Mouse (Mus musculus) urinary bladder, postnatal 4 days (tissue): ENCODE data around the gene Plekhm2.

Source experiments
- DNase-seq, 2 experiments: peaks; one replicate each; pipeline ENCODE4 v3.0.0; 2021 to 2022; ENCODE audit warnings: low spot score in 2 of 2

Gene Plekhm2

GRCm38 (mm10) chr4:141663122-141663931 lies 1.4 kb downstream of the Plekhm2 start:
- DNase-seq, result no peak

- no peak for DNase-seq
These were observed 3.8 kb downstream of the Plekhm2 start for GRCm38 (mm10) chr4:141660884-141661283.

GRCm38 (mm10) chr4:141659739-141660138 lies 5.0 kb downstream of the Plekhm2 start:
- no peak for DNase-seq

- DNase-seq, result no peak
These were observed 5.7 kb downstream of the Plekhm2 start for GRCm38 (mm10) chr4:141658846-141659484.

- DNase-seq, result no peak
These were observed 7.8 kb downstream of the Plekhm2 start for GRCm38 (mm10) chr4:141656932-141657331.

- DNase-seq, result peak in 1 of 2 experiments; percentile 64
These were observed 8.6 kb downstream of the Plekhm2 start for GRCm38 (mm10) chr4:141655908-141656608.

DNA sequence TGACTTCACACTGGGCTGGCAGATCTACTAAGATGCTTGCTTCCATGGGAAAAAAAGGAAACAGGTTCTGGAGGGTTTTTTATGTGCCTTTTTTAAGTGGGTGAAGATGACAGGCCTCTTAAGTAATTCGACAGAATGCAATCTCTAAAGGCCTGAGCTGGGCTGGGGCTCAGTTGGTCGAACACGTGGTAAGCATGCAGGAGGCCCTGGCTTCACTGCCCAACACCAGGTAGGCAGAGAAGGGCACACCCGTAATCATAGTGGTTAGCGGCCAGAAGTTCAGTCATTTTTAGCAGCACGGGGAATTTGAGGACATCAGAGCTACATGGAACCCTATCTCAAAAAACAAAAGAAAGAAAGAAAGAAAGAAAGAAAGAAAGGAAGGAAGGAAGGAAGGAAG lies 10.2 kb downstream of the Plekhm2 start:
- no peak for DNase-seq

DNA sequence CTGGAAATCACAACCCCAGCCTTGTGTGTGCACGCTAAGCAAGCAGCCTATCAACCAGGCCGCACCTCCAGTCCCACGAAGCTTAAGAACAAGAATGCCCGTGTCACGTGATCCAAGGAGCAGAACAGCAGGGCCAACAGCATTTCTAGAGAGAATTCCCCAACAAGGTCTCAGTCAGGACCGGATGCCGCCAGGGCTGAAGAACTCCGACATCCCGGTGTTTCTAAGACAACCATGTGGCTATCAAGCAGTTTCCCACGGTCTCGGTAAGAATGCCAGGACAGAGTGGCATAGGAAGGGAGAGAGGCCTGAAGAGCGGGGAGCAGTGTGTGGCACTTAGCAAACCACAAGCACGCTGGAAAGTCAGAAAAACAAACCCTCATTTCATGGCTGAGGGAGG lies 10.9 kb downstream of the Plekhm2 start:
- DNase-seq, result no peak

DNA sequence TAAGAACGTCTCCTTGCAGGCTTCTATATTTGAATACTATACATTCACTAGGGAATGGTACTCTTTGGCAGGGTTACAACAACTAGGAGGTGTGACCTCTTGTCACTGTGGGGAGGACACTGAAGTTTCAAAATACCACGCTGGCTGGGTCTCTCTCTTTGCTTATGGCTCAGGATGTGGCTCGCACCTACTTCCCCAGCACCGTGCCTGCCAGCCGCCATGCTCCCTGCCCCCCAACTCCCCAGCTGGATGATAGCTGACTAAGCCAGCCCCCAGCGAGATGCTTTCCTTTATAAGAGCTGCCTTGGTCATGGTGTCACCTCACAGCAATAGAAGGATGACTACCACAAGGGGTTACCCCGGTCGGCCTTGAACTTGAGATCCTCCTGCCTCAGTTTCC lies 11.7 kb downstream of the Plekhm2 start:
- DNase-seq, result no peak

GRCm38 (mm10) chr4:141651944-141652343 lies 12.8 kb downstream of the Plekhm2 start:
- no peak for DNase-seq

DNA sequence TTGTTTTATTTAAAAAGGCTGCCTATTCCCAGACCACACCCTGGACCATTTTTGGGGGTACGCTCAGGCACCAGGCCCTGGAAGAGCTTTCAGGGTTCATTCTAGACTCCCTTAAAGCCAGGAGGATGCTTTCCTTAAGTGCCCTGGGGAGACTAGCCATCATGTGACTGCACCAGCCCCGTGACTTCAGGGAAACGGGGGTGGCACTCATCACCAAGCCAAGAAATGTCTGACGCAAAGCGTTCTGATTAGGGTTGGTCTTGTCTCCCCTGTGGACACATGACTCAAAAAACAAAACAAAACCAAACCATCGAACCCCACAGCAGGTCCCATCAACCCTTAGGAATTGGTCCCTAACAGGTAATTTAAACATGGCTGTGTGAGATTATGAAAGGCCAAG lies 13.4 kb downstream of the Plekhm2 start:
- DNase-seq, result no peak

DNA sequence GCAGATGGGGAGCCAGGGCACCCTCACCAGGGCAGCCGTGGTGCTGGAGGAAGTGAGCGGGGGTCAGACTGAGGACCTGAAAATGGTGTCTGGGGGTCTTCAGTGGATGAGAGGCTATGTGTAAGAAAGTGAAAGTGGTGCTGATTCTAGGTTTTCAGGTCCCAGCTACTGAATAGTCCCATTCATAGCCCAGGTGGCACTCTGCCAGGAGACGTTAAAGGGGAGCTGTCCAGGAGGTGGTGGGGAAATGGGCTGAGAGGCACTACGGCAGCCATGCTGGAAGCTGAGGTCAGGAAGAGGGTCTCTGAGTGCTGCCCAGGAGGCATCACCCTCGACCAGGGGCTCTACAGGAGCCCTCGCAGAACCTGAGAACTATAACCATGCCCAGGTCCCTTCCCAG lies 15.5 kb downstream of the Plekhm2 start:
- DNase-seq, result no peak

DNA sequence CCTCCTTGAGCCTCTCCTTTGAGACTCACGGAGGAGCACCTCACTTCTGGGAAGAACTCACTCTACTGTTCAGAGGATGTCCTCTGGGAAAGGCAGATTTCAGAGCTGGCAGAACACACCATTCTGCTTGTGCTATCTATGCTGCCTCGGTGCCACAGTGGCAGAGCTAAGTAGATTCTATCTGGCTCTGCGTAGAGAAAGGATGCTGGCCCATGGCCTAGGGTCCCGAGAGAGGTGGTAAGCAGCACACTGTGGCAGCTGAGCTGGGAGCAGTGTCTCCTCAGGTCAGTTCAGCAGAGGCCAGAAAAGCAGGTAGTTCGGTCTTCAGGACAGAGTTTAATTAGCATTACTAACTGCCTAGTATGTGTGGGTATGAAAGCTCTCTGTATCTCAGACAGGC lies 16.4 kb downstream of the Plekhm2 start:
- no peak for DNase-seq

- no peak for DNase-seq
These were observed 17.5 kb downstream of the Plekhm2 start for GRCm38 (mm10) chr4:141647187-141647586.

DNA sequence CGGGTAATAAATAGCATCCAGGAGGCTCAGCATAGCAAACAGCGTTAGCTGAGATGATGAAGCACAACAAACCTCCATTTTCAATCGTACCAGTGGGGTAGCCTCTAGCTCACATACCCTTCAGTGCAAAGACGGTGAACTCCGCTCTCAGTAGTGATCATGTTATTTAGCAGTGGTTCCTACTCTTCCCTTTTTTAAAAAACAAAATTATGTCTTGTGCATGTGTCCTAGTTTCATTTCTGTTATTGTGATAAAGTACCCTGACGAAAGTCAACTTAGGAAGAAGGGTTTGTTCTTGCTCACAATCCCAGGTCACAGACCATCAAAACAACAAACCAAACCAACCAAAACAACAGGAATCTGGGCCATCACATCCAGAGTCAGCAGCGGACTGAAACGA lies 18.7 kb downstream of the Plekhm2 start:
- no peak for DNase-seq

DNA sequence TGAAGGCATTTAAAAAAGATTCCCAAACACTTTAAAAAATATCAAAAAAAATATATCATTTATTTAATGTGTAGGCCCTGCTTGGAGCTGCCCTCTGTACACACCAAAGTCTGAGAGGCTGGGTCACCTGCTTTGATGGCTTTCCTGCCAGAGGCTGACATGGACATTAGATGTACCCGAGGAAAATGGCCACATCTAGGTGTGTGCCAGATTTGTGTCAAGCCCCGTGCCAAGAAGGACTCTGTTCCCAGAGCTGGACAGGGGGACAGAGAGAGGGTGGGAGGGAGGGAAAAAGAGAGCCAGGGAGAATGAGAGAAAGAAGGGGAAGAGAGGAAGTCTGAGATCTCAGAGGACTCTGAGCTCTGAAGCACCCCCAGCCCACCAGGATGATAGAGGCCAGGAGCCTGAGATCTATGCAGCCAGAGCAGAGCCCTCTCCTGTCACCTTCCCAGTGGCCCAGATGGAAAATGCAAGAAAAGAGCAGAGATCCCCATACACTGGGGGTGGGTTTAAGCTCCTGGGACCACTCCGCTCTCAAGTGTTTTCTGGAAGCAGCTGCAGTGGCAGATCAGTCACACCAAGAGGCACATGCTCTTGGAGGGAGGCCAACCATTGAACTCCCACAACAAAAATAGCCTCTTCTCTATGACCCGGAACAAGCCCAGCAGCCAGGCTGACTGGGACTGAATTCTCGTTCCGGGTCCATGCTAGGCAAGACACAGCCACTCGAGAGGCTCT lies 21.4 kb downstream of the Plekhm2 start:
- DNase-seq, result no peak

- DNase-seq, result no peak
These were observed 22.5 kb downstream of the Plekhm2 start for GRCm38 (mm10) chr4:141641961-141642811.

GRCm38 (mm10) chr4:141641353-141641771 lies 23.3 kb downstream of the Plekhm2 start:
- no peak for DNase-seq

DNA sequence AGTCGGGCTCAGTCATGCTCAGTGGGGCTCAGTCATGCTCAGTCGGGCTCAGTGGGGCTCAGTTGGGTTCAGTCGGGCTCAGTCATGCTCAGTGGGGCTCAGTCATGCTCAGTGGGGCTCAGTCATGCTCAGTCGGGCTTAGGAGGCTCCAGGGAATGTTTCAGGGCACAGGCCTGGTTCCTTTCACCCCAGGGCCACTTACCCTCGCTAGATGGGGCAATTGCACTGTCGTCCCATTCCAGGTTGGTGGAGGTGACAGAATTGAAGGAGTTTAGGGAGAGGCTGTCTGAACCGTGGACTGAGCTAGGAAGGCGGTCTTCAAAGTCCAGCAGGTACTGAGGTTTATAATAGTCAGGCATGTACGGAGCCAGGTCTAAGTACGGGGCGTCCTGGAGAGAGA lies 25.2 kb downstream of the Plekhm2 start:
- no peak for DNase-seq

DNA sequence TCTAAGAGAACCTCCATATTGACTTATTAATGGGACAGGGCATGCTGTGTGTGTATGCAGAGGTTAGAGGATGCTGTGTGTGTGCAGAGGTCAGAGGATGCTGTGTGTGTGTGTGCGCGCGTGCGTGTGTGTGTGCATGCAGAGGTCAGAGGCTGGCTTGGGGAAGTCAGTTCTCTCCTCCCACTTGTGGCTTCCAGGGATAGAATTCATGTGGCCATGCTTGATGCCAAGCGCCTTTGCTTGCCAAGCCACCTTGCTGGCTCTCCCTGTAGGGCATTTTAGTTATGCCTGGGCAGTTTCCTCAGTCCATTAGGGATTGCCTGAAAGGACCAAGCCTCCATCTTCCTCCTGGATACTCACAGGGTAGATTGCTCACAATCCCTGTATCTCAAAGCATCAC lies 28.0 kb downstream of the Plekhm2 start:
- DNase-seq, result no peak

DNA sequence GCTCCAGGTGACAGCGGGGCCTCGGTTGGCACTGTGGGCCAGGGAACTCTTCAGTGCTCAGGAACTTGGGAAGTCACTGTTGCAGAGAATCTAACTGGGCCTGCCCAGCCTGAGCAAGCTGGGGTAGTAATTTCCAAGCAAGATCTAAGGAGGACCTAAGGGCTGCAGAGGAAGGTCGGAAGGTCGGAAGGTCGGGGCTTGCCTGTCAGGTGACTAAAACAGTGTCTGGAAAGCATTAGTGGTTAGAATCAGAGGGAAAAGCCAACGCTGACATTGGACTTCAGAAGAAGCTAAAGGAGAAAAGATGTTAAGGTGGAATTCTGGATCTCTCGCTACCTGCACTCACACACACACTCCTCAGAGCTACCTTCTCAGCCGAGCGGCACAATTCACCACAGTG lies 28.7 kb downstream of the Plekhm2 start:
- DNase-seq, result no peak
